8 mouse cellular contexts compared by ENCODE assay signal in the genomic region with DNA sequence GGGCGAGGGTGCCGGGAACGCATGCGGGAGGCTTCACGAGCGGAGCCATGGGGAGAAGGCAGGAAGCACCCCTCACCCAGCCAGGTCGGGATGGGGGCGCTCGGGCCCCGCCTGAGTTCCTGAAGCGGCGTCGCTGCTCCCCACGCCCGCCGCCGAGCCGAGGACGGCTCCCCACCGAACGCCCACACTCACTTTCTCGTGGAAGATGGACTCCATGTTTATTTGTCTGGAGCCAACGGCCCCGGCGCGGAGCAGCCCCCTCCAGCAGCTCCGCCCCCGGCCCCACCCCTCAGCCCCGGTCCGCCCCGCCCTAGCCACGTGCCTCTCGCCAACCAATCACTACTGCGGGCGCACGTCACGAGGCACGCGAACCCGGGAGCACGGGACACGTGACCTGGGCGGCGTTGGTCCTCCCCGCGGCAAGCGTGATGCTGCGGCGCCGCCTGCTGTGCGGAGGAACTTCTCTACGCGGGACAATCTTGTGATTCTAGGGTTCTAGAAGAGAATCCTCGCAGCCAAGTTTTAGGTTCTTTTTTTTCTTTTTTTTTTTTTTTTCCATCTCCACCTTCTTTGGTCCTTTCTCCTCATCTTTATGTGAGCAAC. TPM values are rescaled to one million over a fixed set of nuclear protein-coding genes. Genes with fewer than 3 reads are reported as not detected.
DNase-seq lines count a peak whose midpoint lies in the region; ATAC-seq and TF ChIP-seq lines count a peak whose summit lies in the region.

Gene Atxn3 (minus strand): TSS at position 305 of the 603 bp plus-strand sequence.

- peak; percentile 71 for TF ChIP-seq POLR2A in olfactory bulb, adult 2 months (IDR thresholded peaks at IDR 0.05; ENCODE audit: insufficient read depth, low read depth, low read length)
- peak; percentile 59 for TF ChIP-seq POLR2A in thymus, adult 2 months (IDR thresholded peaks at IDR 0.05; ENCODE audit: control insufficient read depth, extremely low read depth, insufficient read depth, low read length, poor library complexity)

- peak; percentile 98 for ATAC-seq in forebrain, embryonic 15.5 days (replicated peaks)
- ATAC-seq in lung, embryonic 14.5 days (ENCODE audit: insufficient read depth): peak; percentile 98

- no peaks in the 10 kb centered on the region for H3K36me3 ChIP-seq in forebrain, embryonic 15.5 days
- H3K36me3 ChIP-seq in lung, embryonic 14.5 days (ENCODE audit: insufficient read depth): no peaks in the 10 kb centered on the region
- no peaks in the 10 kb centered on the region for H3K36me3 ChIP-seq in thymus, adult 2 months (ENCODE audit: control insufficient read depth, insufficient read depth, low read length)

- peak within 1 kb of the TSS; percentile 93 for H3K4me3 ChIP-seq in forebrain, embryonic 15.5 days
- peak within 1 kb of the TSS; percentile 89 for H3K4me3 ChIP-seq in layer of hippocampus, adult 2 months
- peak within 1 kb of the TSS; percentile 89 for H3K4me3 ChIP-seq in lung, embryonic 14.5 days (ENCODE audit: low read depth, low read length)
- peak within 1 kb of the TSS; percentile 77 for H3K4me3 ChIP-seq in olfactory bulb, adult 2 months (ENCODE audit: insufficient read depth, low read depth, low read length)
- H3K4me3 ChIP-seq in thymus, adult 2 months (ENCODE audit: control insufficient read depth, insufficient read depth, low read length): peak within 1 kb of the TSS; percentile 77

- peak; percentile 96 for DNase-seq in ES-CJ7 (ENCODE audit: low read depth, low spot score)
- DNase-seq in cerebellum, adult 11 months: peak; percentile 95
- peak; percentile 95 to 97 for DNase-seq in heart, postnatal 36 days
- peak; percentile 97 to 98 for DNase-seq in layer of hippocampus, adult 2 months (ENCODE audit: low spot score in 2 of 2)
- DNase-seq in lung, embryonic 14.5 days: peak; percentile 98
- peak; percentile 98 for DNase-seq in thymus, adult 2 months

- H3K4me1 ChIP-seq in forebrain, embryonic 15.5 days: peaks cover 19% of the 10 kb centered on the region
- peaks cover 3% of the 10 kb centered on the region; the same call in 1 of the 2 replicates for H3K4me1 ChIP-seq in lung, embryonic 14.5 days (ENCODE audit: insufficient read depth)
- peaks cover 12% of the 10 kb centered on the region for H3K4me1 ChIP-seq in olfactory bulb, adult 2 months (ENCODE audit: control insufficient read depth, insufficient read depth, low read length)
- no peaks in the 10 kb centered on the region for H3K4me1 ChIP-seq in thymus, adult 2 months (replicated peaks; ENCODE audit: control insufficient read depth, insufficient read depth, low read length)

- H3K27me3 ChIP-seq in forebrain, embryonic 15.5 days: no peaks in the 10 kb centered on the region
- H3K27me3 ChIP-seq in lung, embryonic 14.5 days (ENCODE audit: insufficient read depth, low read length): no peaks in the 10 kb centered on the region
- no peaks in the 10 kb centered on the region for H3K27me3 ChIP-seq in thymus, adult 2 months (ENCODE audit: control insufficient read depth, insufficient read depth, low read length)

- peak within 1 kb of the TSS; percentile 64 for H3K4me2 ChIP-seq in forebrain, embryonic 15.5 days (replicated peaks)
- peak within 1 kb of the TSS; percentile 60 for H3K4me2 ChIP-seq in lung, embryonic 14.5 days

- WGBS in forebrain, embryonic 15.5 days: under 1% methylated on average over 54 of the region's 54 CpGs
- WGBS in lung, embryonic 14.5 days: 1% methylated on average over 53 of the region's 54 CpGs
- WGBS in olfactory bulb, adult 2 months: under 1% methylated on average over 54 of the region's 54 CpGs
- WGBS in thymus, adult 2 months: under 1% methylated on average over 54 of the region's 54 CpGs

- H3K9me3 ChIP-seq in forebrain, embryonic 15.5 days: no peaks in the 10 kb centered on the region
- no peaks in the 10 kb centered on the region for H3K9me3 ChIP-seq in lung, embryonic 14.5 days (ENCODE audit: low read depth, low read length)

- peak within 1 kb of the TSS; percentile 78 for H3K27ac ChIP-seq in forebrain, embryonic 15.5 days (replicated peaks)
- peak within 1 kb of the TSS; percentile 92 for H3K27ac ChIP-seq in layer of hippocampus, adult 2 months
- peak within 1 kb of the TSS; percentile 75 for H3K27ac ChIP-seq in lung, embryonic 14.5 days (ENCODE audit: low read depth)
- peak within 1 kb of the TSS; percentile 61 for H3K27ac ChIP-seq in olfactory bulb, adult 2 months (ENCODE audit: insufficient read depth, low read depth, low read length)
- no peak within 1 kb of the TSS for H3K27ac ChIP-seq in thymus, adult 2 months (ENCODE audit: control insufficient read depth, insufficient read depth, low read length)

- peak; percentile 75 for TF ChIP-seq CTCF in layer of hippocampus, adult 2 months (conservative IDR thresholded peaks at IDR 0.05)
- peak; percentile 74 for TF ChIP-seq CTCF in lung, embryonic 14.5 days (IDR thresholded peaks at IDR 0.05; ENCODE audit: low read depth)
- TF ChIP-seq CTCF in olfactory bulb, adult 2 months (IDR thresholded peaks at IDR 0.05; ENCODE audit: insufficient read depth, low read depth, low read length): peak; percentile 67
- TF ChIP-seq CTCF in thymus, adult 2 months (IDR thresholded peaks at IDR 0.05; ENCODE audit: borderline replicate concordance, control insufficient read depth, extremely low read depth, insufficient read depth, low read length, poor library complexity): peak; percentile 78; the same call in 1 of the 2 replicates

- intact Hi-C loops in heart, postnatal 36 days (cut with DNase I): loop anchor here (1.0 to 2.0 kb wide), 3 partner anchors 17 to 836 kb away; partner anchors contain the start of genes Cpsf2 and Trip11

- peak within 1 kb of the TSS; percentile 84 for H3K9ac ChIP-seq in forebrain, embryonic 15.5 days (replicated peaks)
- H3K9ac ChIP-seq in lung, embryonic 14.5 days: peak within 1 kb of the TSS; percentile 83

RNA-seq across cellular contexts. Expression of gene Atxn3, which starts in this region (rescaled TPM):
- polyA plus RNA-seq in forebrain, embryonic 15.5 days (2015; fragmentation: Nextera tagmentation; extraction: Ambion mirVana): 12.8 and 14.0 TPM in 2 replicates
- 10 to 100 TPM in 1 of 2 experiments, 1 to 10 TPM in 1; 9.1 to 10.7 TPM for total RNA-seq in heart, postnatal 36 days (2021)
- total RNA-seq in layer of hippocampus, adult 2 months (2021): 10 to 100 TPM; 20.2 to 23.4 TPM
- polyA plus RNA-seq in lung, embryonic 14.5 days (2014; fragmentation: Nextera tagmentation; extraction: Ambion mirVana): 14.5 and 15.9 TPM in 2 replicates
- not detected in 2 replicates for polyA plus RNA-seq in olfactory bulb, adult 2 months (2012; ENCODE audit: insufficient read depth, insufficient read length, low replicate concordance, missing spikeins)
- polyA plus RNA-seq in thymus, adult 2 months (2012; rRNA removed): 5.5 and 6.0 TPM in 2 replicates
